Mouse (Mus musculus): ENCODE data around the gene Whrn. TPM values are rescaled to one million over a fixed set of nuclear protein-coding genes. Genes with fewer than 3 reads are reported as not detected.

The Whrn gene
- polyA plus RNA-seq, 1 experiment: 28.9 TPM

DNA sequence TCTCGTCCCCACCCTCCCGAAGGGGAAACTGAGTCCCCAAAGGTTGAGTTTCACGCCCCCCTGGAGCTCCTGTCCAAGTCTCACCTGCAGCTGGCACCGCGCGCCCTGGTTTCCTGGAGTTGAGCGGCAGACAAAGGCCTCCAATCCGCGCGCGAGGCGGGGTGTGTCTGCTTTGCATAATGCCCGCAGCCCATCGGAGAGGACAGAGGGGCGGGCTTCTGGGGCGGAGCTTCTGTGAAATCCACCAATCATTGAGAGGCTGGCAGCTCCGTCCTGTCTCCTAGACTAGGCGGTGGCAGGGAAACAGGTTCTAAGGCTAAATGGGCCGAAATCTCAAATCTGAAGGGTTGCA is 85.2 kb downstream of the Whrn start:
- no peaks in the 10 kb centered on the region for H3K27me3 ChIP-seq (ENCODE audit: control insufficient read depth, insufficient read depth, insufficient read length)
- no peaks in the 10 kb centered on the region for H3K79me3 ChIP-seq (ENCODE audit: low read depth)
- TF ChIP-seq MYOD1 (IDR thresholded peaks at IDR 0.05; ENCODE audit: control insufficient read depth, insufficient read length, low read depth) (no peak), MAX (IDR thresholded peaks at IDR 0.05) (no peak), USF1 (IDR thresholded peaks at IDR 0.05; ENCODE audit: low read depth) (no peak), FOSL1 (IDR thresholded peaks at IDR 0.05; ENCODE audit: insufficient read depth, low read length, poor library complexity, severe bottlenecking) (no peak)
- no peaks in the 10 kb centered on the region for H3K36me3 ChIP-seq (ENCODE audit: control insufficient read depth, insufficient read depth)
- H3ac ChIP-seq (ENCODE audit: control insufficient read depth, insufficient read length, low read depth): peak overlapping the region; percentile 44
- H3K79me2 ChIP-seq (ENCODE audit: control insufficient read depth, insufficient read depth): no peaks in the 10 kb centered on the region
- H3K4me3 ChIP-seq (ENCODE audit: insufficient read depth, poor library complexity, severe bottlenecking): peak overlapping the region; percentile 29

GRCm38 (mm10) chr4:63409908-63410582 is 85.7 kb downstream of the Whrn start:
- no peaks in the 10 kb centered on the region for H3K79me2 ChIP-seq (ENCODE audit: control insufficient read depth, insufficient read depth)
- TF ChIP-seq MAX (IDR thresholded peaks at IDR 0.05) (peak; percentile 12), MYOD1 (IDR thresholded peaks at IDR 0.05; ENCODE audit: control insufficient read depth, insufficient read length, low read depth) (no peak)
- H3ac ChIP-seq (ENCODE audit: control insufficient read depth, insufficient read length, low read depth): peak overlapping the region; percentile 44
- no peaks in the 10 kb centered on the region for H3K27me3 ChIP-seq (ENCODE audit: control insufficient read depth, insufficient read depth, insufficient read length)
- H3K36me3 ChIP-seq (ENCODE audit: control insufficient read depth, insufficient read depth): no peaks in the 10 kb centered on the region
- no peaks in the 10 kb centered on the region for H3K79me3 ChIP-seq (ENCODE audit: low read depth)
- H3K4me3 ChIP-seq (ENCODE audit: insufficient read depth, poor library complexity, severe bottlenecking): peak overlapping the region; percentile 29

DNA sequence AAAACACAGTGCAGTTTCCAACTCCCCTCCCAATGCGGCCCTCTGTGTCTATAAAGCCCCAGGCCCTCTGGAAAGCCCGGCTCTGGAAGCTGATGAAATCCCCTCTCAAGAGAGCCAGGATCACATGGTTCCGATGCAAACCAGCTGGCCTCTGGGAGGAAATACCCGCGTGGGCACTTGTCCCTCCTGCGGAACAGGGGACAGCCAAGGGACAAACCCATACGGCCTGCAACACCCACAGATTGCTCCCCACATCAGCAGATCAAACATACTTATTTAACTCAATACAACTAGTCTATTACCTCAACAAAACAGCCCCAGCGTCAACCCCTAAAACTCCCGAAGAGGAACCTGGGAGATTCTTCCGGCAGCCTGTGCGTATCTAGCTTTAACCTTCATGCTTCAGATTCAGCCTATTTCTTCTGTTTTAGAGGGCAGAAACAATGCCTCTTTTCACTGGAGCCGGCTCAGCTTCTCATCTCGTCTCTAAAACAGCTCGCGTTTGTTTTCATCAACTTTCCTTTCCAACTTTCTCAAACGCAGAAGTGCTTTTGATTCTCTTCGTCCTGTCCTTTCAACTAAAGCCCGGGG is 86.4 kb downstream of the Whrn start:
- Histone ChIP-seq H3ac (ENCODE audit: control insufficient read depth, insufficient read length, low read depth) (peak overlapping the region; percentile 44), H3K27me3 (ENCODE audit: control insufficient read depth, insufficient read depth, insufficient read length) (no peaks in the 10 kb centered on the region), H3K79me2 (ENCODE audit: control insufficient read depth, insufficient read depth) (no peaks in the 10 kb centered on the region), H3K36me3 (ENCODE audit: control insufficient read depth, insufficient read depth) (no peaks in the 10 kb centered on the region), H3K79me3 (ENCODE audit: low read depth) (no peaks in the 10 kb centered on the region), H3K4me3 (ENCODE audit: insufficient read depth, poor library complexity, severe bottlenecking) (peak overlapping the region; percentile 29)
- TF ChIP-seq CTCF (IDR thresholded peaks at IDR 0.05; ENCODE audit: control insufficient read depth, insufficient read depth, insufficient read length) (no peak), USF1 (IDR thresholded peaks at IDR 0.05; ENCODE audit: low read depth) (no peak), CEBPB (IDR thresholded peaks at IDR 0.05; ENCODE audit: low read depth) (no peak), MYOD1 (IDR thresholded peaks at IDR 0.05; ENCODE audit: control insufficient read depth, insufficient read length, low read depth) (no peak), MYOG (IDR thresholded peaks at IDR 0.05; ENCODE audit: control insufficient read depth, extremely low read depth, insufficient read length) (no peak), MAX (IDR thresholded peaks at IDR 0.05) (no peak), FOSL1 (IDR thresholded peaks at IDR 0.05; ENCODE audit: insufficient read depth, low read length, poor library complexity, severe bottlenecking) (no peak)

DNA sequence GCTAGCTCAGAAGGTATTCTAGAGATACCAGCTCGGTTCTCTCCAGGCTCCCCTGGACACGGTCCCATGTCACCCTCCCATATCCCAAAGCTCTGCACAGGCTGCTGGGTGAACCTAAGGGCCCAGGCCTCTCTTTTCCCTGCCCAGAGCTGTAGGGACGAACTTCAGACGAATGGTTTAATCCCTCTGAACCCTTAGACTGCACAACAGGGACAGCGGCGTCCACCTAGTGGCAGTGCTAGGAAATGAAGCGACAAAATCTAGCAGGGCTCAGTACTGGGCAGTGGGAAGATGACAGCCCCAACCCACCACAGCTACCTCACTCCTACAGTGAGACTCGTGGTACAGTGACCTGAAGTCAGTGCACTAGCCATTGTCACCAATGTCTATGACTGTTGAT is 87.1 kb downstream of the Whrn start:
- Histone ChIP-seq H3K27me3 (ENCODE audit: control insufficient read depth, insufficient read depth, insufficient read length) (no peaks in the 10 kb centered on the region), H3K36me3 (ENCODE audit: control insufficient read depth, insufficient read depth) (no peaks in the 10 kb centered on the region), H3K4me3 (ENCODE audit: insufficient read depth, poor library complexity, severe bottlenecking) (no peak overlapping the region), H3ac (ENCODE audit: control insufficient read depth, insufficient read length, low read depth) (no peak overlapping the region), H3K79me3 (ENCODE audit: low read depth) (no peaks in the 10 kb centered on the region), H3K79me2 (ENCODE audit: control insufficient read depth, insufficient read depth) (no peaks in the 10 kb centered on the region)
- TF ChIP-seq CTCF (IDR thresholded peaks at IDR 0.05; ENCODE audit: control insufficient read depth, insufficient read depth, insufficient read length) (peak; percentile 70), MYOG (IDR thresholded peaks at IDR 0.05; ENCODE audit: control insufficient read depth, extremely low read depth, insufficient read length) (no peak), USF1 (IDR thresholded peaks at IDR 0.05; ENCODE audit: low read depth) (no peak), CEBPB (IDR thresholded peaks at IDR 0.05; ENCODE audit: low read depth) (no peak), MYOD1 (IDR thresholded peaks at IDR 0.05; ENCODE audit: control insufficient read depth, insufficient read length, low read depth) (no peak), MAX (IDR thresholded peaks at IDR 0.05) (no peak)

GRCm38 (mm10) chr4:63408247-63408646 is 87.5 kb downstream of the Whrn start:
- no peaks in the 10 kb centered on the region for H3K79me2 ChIP-seq (ENCODE audit: control insufficient read depth, insufficient read depth)
- TF ChIP-seq FOSL1 (IDR thresholded peaks at IDR 0.05; ENCODE audit: insufficient read depth, low read length, poor library complexity, severe bottlenecking) (no peak), MYOG (IDR thresholded peaks at IDR 0.05; ENCODE audit: control insufficient read depth, extremely low read depth, insufficient read length) (no peak), MAX (IDR thresholded peaks at IDR 0.05) (no peak), USF1 (IDR thresholded peaks at IDR 0.05; ENCODE audit: low read depth) (no peak), CEBPB (IDR thresholded peaks at IDR 0.05; ENCODE audit: low read depth) (no peak), CTCF (IDR thresholded peaks at IDR 0.05; ENCODE audit: control insufficient read depth, insufficient read depth, insufficient read length) (no peak), MYOD1 (IDR thresholded peaks at IDR 0.05; ENCODE audit: control insufficient read depth, insufficient read length, low read depth) (no peak)
- no peak overlapping the region for H3ac ChIP-seq (ENCODE audit: control insufficient read depth, insufficient read length, low read depth)
- no peaks in the 10 kb centered on the region for H3K79me3 ChIP-seq (ENCODE audit: low read depth)
- H3K27me3 ChIP-seq (ENCODE audit: control insufficient read depth, insufficient read depth, insufficient read length): no peaks in the 10 kb centered on the region
- H3K36me3 ChIP-seq (ENCODE audit: control insufficient read depth, insufficient read depth): no peaks in the 10 kb centered on the region
- H3K4me3 ChIP-seq (ENCODE audit: insufficient read depth, poor library complexity, severe bottlenecking): no peak overlapping the region

DNA sequence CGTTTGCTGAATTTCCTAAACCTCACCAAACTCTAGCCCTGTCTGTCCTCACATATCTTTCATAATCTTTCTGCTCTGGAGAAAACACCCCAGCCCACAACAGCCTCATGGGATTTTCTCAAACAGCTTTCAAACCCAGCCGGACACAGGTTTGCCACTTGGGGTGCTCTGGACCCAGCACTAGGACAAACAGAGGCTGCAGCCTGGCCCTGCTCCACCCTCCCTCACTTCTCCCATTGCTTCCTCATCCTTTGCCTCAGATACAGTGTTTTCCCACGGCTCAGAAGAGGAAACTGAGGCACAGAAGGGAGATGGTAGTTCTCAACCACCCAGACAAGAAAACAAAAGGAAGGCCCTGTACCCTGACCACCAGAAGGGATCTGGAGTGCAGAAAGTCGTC is 90.1 kb downstream of the Whrn start:
- Histone ChIP-seq H3ac (ENCODE audit: control insufficient read depth, insufficient read length, low read depth) (no peak overlapping the region), H3K36me3 (ENCODE audit: control insufficient read depth, insufficient read depth) (no peaks in the 10 kb centered on the region), H3K79me2 (ENCODE audit: control insufficient read depth, insufficient read depth) (no peaks in the 10 kb centered on the region), H3K27me3 (ENCODE audit: control insufficient read depth, insufficient read depth, insufficient read length) (no peaks in the 10 kb centered on the region), H3K79me3 (ENCODE audit: low read depth) (no peaks in the 10 kb centered on the region), H3K4me3 (ENCODE audit: insufficient read depth, poor library complexity, severe bottlenecking) (no peak overlapping the region)
- no peak for TF ChIP-seq MYOG (IDR thresholded peaks at IDR 0.05; ENCODE audit: control insufficient read depth, extremely low read depth, insufficient read length)
- no peak for TF ChIP-seq CTCF (IDR thresholded peaks at IDR 0.05; ENCODE audit: control insufficient read depth, insufficient read depth, insufficient read length)
- no peak for TF ChIP-seq FOSL1 (IDR thresholded peaks at IDR 0.05; ENCODE audit: insufficient read depth, low read length, poor library complexity, severe bottlenecking)
- TF ChIP-seq MYOD1 (IDR thresholded peaks at IDR 0.05; ENCODE audit: control insufficient read depth, insufficient read length, low read depth): no peak
- TF ChIP-seq CEBPB (IDR thresholded peaks at IDR 0.05; ENCODE audit: low read depth): no peak
- no peak for TF ChIP-seq USF1 (IDR thresholded peaks at IDR 0.05; ENCODE audit: low read depth)
